Mouse (Mus musculus): ENCODE measurements around the gene Tgm1. TPM values are rescaled to one million over a fixed set of nuclear protein-coding genes. Genes with fewer than 3 reads are reported as not detected.

Tgm1 gene
- polyA plus RNA-seq, 1 experiment from 2014 or later = 1.3 TPM

- ATAC-seq (replicated peaks; ENCODE audit: low FRiP score, low TSS enrichment, low read depth) (no peak), DNase-seq (ENCODE audit: low spot score) (no peak)
- H3K9me3 ChIP-seq (ENCODE audit: control insufficient read depth, low read length) = no peaks in the 10 kb centered on the region
- H3K27me3 ChIP-seq (replicated peaks; ENCODE audit: control insufficient read depth, insufficient read depth, low read length) = no peaks in the 10 kb centered on the region
- peaks cover 52% of the 10 kb centered on the region for H3K36me3 ChIP-seq (ENCODE audit: control insufficient read depth, insufficient read depth, low read length)
- H3K4me1 ChIP-seq (replicated peaks; ENCODE audit: control insufficient read depth, insufficient read depth, low read length) = peaks cover 27% of the 10 kb centered on the region
- H3K4me3 ChIP-seq (ENCODE audit: low read depth, low read length) = peak overlapping the region; percentile 95
- WGBS = under 1% methylated on average over 31 of the region's 31 CpGs
- H3K27ac ChIP-seq (ENCODE audit: low read depth) = 0 out of 2 replicates have a peak overlapping the region, but pooled peaks have one; percentile 38
- H3K9ac ChIP-seq (ENCODE audit: low read length) = peak overlapping the region; percentile 81
- peak overlapping the region; percentile 99 for H3K4me2 ChIP-seq (ENCODE audit: low read length)
Observed at GRCm38 (mm10) chr14:55745861-55746237, 32.1 kb upstream of the Tgm1 start.

GRCm38 (mm10) chr14:55745180-55745860 is 31.6 kb upstream of the Tgm1 start, which contains the start of the genes Dhrs1 and Nop9:
TSS of gene Dhrs1 (minus strand) at chr14:55745690.
TSS of gene Nop9 (plus strand) at chr14:55745693.
- peak within 1 kb of the TSS; percentile 99 for H3K4me2 ChIP-seq (ENCODE audit: low read length)
- ATAC-seq (replicated peaks; ENCODE audit: low FRiP score, low TSS enrichment, low read depth) (peak; percentile 90), DNase-seq (ENCODE audit: low spot score) (peak; percentile 99)
- H3K4me1 ChIP-seq (replicated peaks; ENCODE audit: control insufficient read depth, insufficient read depth, low read length) = peaks cover 27% of the 10 kb centered on the region
- H3K9ac ChIP-seq (ENCODE audit: low read length) = peak within 1 kb of the TSS; percentile 81
- H3K36me3 ChIP-seq (ENCODE audit: control insufficient read depth, insufficient read depth, low read length) = peaks cover 52% of the 10 kb centered on the region
- H3K27ac ChIP-seq (ENCODE audit: low read depth) = 0 out of 2 replicates have a peak within 1 kb of the TSS, but pooled peaks have one; percentile 38
- H3K9me3 ChIP-seq (ENCODE audit: control insufficient read depth, low read length) = no peaks in the 10 kb centered on the region
- 2% methylated on average over 46 of the region's 48 CpGs for WGBS
- peak within 1 kb of the TSS; percentile 95 for H3K4me3 ChIP-seq (ENCODE audit: low read depth, low read length)
- H3K27me3 ChIP-seq (replicated peaks; ENCODE audit: control insufficient read depth, insufficient read depth, low read length) = no peaks in the 10 kb centered on the region

- H3K4me1 ChIP-seq (replicated peaks; ENCODE audit: control insufficient read depth, insufficient read depth, low read length) = peaks cover 27% of the 10 kb centered on the region
- no peaks in the 10 kb centered on the region for H3K27me3 ChIP-seq (replicated peaks; ENCODE audit: control insufficient read depth, insufficient read depth, low read length)
- DNase-seq (ENCODE audit: low spot score) = peak; percentile 98
- peak; percentile 40 for ATAC-seq (replicated peaks; ENCODE audit: low FRiP score, low TSS enrichment, low read depth)
- H3K9me3 ChIP-seq (ENCODE audit: control insufficient read depth, low read length) = no peaks in the 10 kb centered on the region
- WGBS = 18% methylated on average over 10 of the region's 10 CpGs
- no peak overlapping the region for H3K27ac ChIP-seq (ENCODE audit: low read depth)
- H3K4me2 ChIP-seq (ENCODE audit: low read length) = peak overlapping the region; percentile 21; the same call in 1 of the 2 replicates
- peaks cover 54% of the 10 kb centered on the region for H3K36me3 ChIP-seq (ENCODE audit: control insufficient read depth, insufficient read depth, low read length)
- no peak overlapping the region for H3K9ac ChIP-seq (ENCODE audit: low read length)
- no peak overlapping the region; the same call in 1 of the 2 replicates for H3K4me3 ChIP-seq (ENCODE audit: low read depth, low read length)
Observed at GRCm38 (mm10) chr14:55743711-55744110, 30.0 kb upstream of the Tgm1 start.

- H3K4me2 ChIP-seq (ENCODE audit: low read length) = no peak overlapping the region
- H3K27me3 ChIP-seq (replicated peaks; ENCODE audit: control insufficient read depth, insufficient read depth, low read length) = no peaks in the 10 kb centered on the region
- DNase-seq (ENCODE audit: low spot score) (no peak), ATAC-seq (replicated peaks; ENCODE audit: low FRiP score, low TSS enrichment, low read depth) (no peak)
- peaks cover 39% of the 10 kb centered on the region for H3K36me3 ChIP-seq (ENCODE audit: control insufficient read depth, insufficient read depth, low read length)
- H3K4me3 ChIP-seq (ENCODE audit: low read depth, low read length) = no peak overlapping the region
- 80% methylated on average over 9 of the region's 9 CpGs for WGBS
- H3K4me1 ChIP-seq (replicated peaks; ENCODE audit: control insufficient read depth, insufficient read depth, low read length) = peaks cover 4% of the 10 kb centered on the region; the same call in 1 of the 2 replicates
- H3K9ac ChIP-seq (ENCODE audit: low read length) = no peak overlapping the region
- no peaks in the 10 kb centered on the region for H3K9me3 ChIP-seq (ENCODE audit: control insufficient read depth, low read length)
- H3K27ac ChIP-seq (ENCODE audit: low read depth) = no peak overlapping the region
Observed at GRCm38 (mm10) chr14:55737086-55737687, 23.5 kb upstream of the Tgm1 start.

GRCm38 (mm10) chr14:55735758-55736157 is 22.0 kb upstream of the Tgm1 start:
- Histone ChIP-seq H3K9me3 (ENCODE audit: control insufficient read depth, low read length) (no peaks in the 10 kb centered on the region), H3K27ac (ENCODE audit: low read depth) (peak overlapping the region; percentile 22), H3K9ac (ENCODE audit: low read length) (no peak overlapping the region), H3K4me2 (ENCODE audit: low read length) (no peak overlapping the region), H3K4me1 (replicated peaks; ENCODE audit: control insufficient read depth, insufficient read depth, low read length) (peaks cover 4% of the 10 kb centered on the region; the same call in 1 of the 2 replicates), H3K27me3 (replicated peaks; ENCODE audit: control insufficient read depth, insufficient read depth, low read length) (no peaks in the 10 kb centered on the region), H3K4me3 (ENCODE audit: low read depth, low read length) (no peak overlapping the region), H3K36me3 (ENCODE audit: control insufficient read depth, insufficient read depth, low read length) (peaks cover 27% of the 10 kb centered on the region)
- ATAC-seq (replicated peaks; ENCODE audit: low FRiP score, low TSS enrichment, low read depth) (no peak), DNase-seq (ENCODE audit: low spot score) (no peak)
- WGBS = 73% methylated on average over 4 of the region's 4 CpGs

GRCm38 (mm10) chr14:55735334-55735733 is 21.6 kb upstream of the Tgm1 start:
- Histone ChIP-seq H3K27ac (ENCODE audit: low read depth) (peak overlapping the region; percentile 22), H3K4me1 (replicated peaks; ENCODE audit: control insufficient read depth, insufficient read depth, low read length) (peaks cover 4% of the 10 kb centered on the region; the same call in 1 of the 2 replicates), H3K9ac (ENCODE audit: low read length) (no peak overlapping the region), H3K36me3 (ENCODE audit: control insufficient read depth, insufficient read depth, low read length) (peaks cover 23% of the 10 kb centered on the region), H3K27me3 (replicated peaks; ENCODE audit: control insufficient read depth, insufficient read depth, low read length) (no peaks in the 10 kb centered on the region), H3K4me2 (ENCODE audit: low read length) (no peak overlapping the region), H3K4me3 (ENCODE audit: low read depth, low read length) (no peak overlapping the region), H3K9me3 (ENCODE audit: control insufficient read depth, low read length) (no peaks in the 10 kb centered on the region)
- whole genome bisulfite sequencing = 37% methylated on average over 3 of the region's 3 CpGs
- ATAC-seq (replicated peaks; ENCODE audit: low FRiP score, low TSS enrichment, low read depth) = peak; percentile 64; the same call in 1 of the 2 replicates
- no peak for DNase-seq (ENCODE audit: low spot score)

GRCm38 (mm10) chr14:55734869-55735268 is 21.1 kb upstream of the Tgm1 start:
- DNase-seq (ENCODE audit: low spot score) = no peak
- peaks cover 19% of the 10 kb centered on the region for H3K36me3 ChIP-seq (ENCODE audit: control insufficient read depth, insufficient read depth, low read length)

GRCm38 (mm10) chr14:55733889-55734288 is 20.2 kb upstream of the Tgm1 start:
- Histone ChIP-seq H3K4me2 (ENCODE audit: low read length) (no peak overlapping the region), H3K27ac (ENCODE audit: low read depth) (no peak overlapping the region), H3K4me3 (ENCODE audit: low read depth, low read length) (no peak overlapping the region), H3K9me3 (ENCODE audit: control insufficient read depth, low read length) (no peaks in the 10 kb centered on the region), H3K9ac (ENCODE audit: low read length) (no peak overlapping the region), H3K36me3 (ENCODE audit: control insufficient read depth, insufficient read depth, low read length) (peaks cover 9% of the 10 kb centered on the region), H3K4me1 (replicated peaks; ENCODE audit: control insufficient read depth, insufficient read depth, low read length) (peaks cover 4% of the 10 kb centered on the region; the same call in 1 of the 2 replicates), H3K27me3 (replicated peaks; ENCODE audit: control insufficient read depth, insufficient read depth, low read length) (no peaks in the 10 kb centered on the region)
- WGBS = 66% methylated on average over 10 of the region's 10 CpGs
- ATAC-seq (replicated peaks; ENCODE audit: low FRiP score, low TSS enrichment, low read depth) = no peak
- DNase-seq (ENCODE audit: low spot score) = no peak

More at GRCm38 (mm10) chr14:55734869-55735268, 21.1 kb upstream of the Tgm1 start:
- Histone ChIP-seq H3K4me3 (ENCODE audit: low read depth, low read length) (no peak overlapping the region), H3K9me3 (ENCODE audit: control insufficient read depth, low read length) (no peaks in the 10 kb centered on the region), H3K4me2 (ENCODE audit: low read length) (0 out of 2 replicates have a peak overlapping the region, but pooled peaks have one; percentile 20), H3K4me1 (replicated peaks; ENCODE audit: control insufficient read depth, insufficient read depth, low read length) (peaks cover 4% of the 10 kb centered on the region; the same call in 1 of the 2 replicates), H3K27me3 (replicated peaks; ENCODE audit: control insufficient read depth, insufficient read depth, low read length) (no peaks in the 10 kb centered on the region), H3K27ac (ENCODE audit: low read depth) (no peak overlapping the region; the same call in 1 of the 2 replicates), H3K9ac (ENCODE audit: low read length) (no peak overlapping the region)
- WGBS = 60% methylated on average over 7 of the region's 7 CpGs
- no peak for ATAC-seq (replicated peaks; ENCODE audit: low FRiP score, low TSS enrichment, low read depth)

Measured in intestine, embryonic 14.5 days (tissue).